Mouse (Mus musculus) heart, adult 8-10 months (tissue): ENCODE measurements around the gene Ssh3. TPM values are rescaled to one million over a fixed set of nuclear protein-coding genes. Genes with fewer than 3 reads are reported as not detected.

Source experiments
- DNase-seq: peaks from one replicate; pipeline ENCODE4 v3.0.0; 2022; ENCODE audit warnings: low spot score
- microRNA-seq: library from miRNA; unstranded; fragments of <30 nt; microRNA quantifications from one replicate; pipeline ENCODE4 v1.2.0, GENCODE M21; 2022
- total RNA-seq, 4 experiments: library from RNA; stranded (reverse); gene quantifications; 2 replicates each; pipeline ENCODE4 v1.2.4; 2022

The Ssh3 gene
- total RNA-seq, 4 experiments from 2014 or later, result 6.1 to 11.4 (median 8.1) TPM

DNA sequence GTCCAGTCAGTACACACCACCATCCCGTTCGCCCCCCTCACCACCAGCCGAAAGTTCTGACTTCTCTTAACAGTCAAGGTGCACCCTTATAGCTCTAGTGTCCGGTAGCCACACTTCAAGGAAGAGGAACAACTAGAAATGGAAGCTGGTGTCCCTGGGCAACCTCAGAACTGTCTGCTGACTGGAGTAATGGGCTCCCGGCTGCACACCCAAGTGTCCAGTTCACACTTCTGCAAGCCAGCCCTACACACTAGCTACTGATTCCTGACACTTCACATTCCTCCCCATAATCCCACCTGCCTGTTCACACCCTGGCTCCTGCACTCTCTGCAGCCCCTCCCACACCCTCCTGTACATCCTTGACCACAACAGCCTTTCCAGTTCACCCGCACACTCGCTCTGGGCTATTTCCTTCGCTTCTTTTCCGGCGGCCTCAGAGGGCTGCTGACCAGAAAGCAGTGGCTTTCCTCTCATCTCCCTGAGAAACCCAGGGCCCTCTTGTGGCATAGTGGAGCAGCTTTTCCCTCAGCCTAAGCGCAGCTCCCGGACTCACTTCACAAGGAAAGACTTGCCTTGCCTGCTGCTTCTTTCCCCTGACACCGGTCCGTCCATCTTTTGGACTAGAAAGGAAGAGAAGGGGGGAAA is 52.8 kb downstream of the Ssh3 start:
- no peak for DNase-seq

DNA sequence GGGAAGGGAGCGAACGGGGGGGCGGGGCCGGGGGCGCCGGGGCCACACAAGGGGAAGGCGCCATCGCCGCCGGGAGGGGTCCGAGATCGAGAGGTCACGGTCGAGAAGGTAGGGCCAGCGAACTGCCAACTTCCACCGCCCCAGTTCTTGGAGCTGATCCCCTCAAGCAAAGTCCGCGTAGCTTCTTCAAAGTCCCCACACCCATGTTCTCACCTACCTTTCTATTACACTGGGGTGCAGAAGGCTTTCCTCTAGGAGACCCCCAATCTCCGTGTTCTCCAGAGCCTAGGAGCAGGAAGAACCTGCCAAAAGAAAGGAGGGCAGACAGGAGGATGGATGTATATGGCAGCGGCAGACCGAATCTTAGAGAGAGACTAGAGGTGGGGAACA is 53.5 kb downstream of the Ssh3 start:
- DNase-seq, result no peak

DNA sequence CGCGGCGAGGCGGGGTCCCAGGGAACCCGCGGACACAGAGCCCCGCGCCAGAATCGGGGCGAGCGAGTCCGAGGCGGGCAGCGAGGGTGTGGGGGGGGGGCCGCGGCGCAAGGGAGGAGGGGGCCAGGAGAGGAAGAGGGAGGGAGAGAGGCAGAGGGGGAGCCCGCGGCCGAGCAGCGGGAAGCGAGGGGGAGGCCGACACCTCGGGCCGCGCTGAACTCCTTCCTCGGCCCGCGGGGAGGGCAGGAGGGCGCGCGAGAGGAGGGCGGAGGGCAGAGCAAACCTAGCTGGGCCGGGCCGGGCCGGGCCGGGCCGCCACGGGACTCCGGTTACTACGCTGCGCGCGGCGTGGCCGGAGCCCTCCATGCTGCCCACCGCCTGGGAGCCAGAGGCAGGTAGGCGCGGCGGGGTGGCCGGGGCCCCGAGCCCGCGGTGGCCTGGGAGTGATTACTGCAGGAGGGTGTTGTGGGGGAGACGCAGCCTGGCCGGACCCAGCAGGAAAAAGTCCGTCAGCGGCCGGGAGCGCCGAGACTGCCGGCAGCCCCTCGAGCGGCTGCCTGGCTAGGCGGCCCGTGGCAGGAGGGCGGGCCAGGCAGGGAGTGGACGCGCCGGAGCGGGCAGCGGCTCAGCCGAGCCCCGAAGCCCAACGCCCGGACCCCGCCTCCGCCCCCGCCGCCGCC is 54.1 kb downstream of the Ssh3 start:
- no peak for DNase-seq

DNA sequence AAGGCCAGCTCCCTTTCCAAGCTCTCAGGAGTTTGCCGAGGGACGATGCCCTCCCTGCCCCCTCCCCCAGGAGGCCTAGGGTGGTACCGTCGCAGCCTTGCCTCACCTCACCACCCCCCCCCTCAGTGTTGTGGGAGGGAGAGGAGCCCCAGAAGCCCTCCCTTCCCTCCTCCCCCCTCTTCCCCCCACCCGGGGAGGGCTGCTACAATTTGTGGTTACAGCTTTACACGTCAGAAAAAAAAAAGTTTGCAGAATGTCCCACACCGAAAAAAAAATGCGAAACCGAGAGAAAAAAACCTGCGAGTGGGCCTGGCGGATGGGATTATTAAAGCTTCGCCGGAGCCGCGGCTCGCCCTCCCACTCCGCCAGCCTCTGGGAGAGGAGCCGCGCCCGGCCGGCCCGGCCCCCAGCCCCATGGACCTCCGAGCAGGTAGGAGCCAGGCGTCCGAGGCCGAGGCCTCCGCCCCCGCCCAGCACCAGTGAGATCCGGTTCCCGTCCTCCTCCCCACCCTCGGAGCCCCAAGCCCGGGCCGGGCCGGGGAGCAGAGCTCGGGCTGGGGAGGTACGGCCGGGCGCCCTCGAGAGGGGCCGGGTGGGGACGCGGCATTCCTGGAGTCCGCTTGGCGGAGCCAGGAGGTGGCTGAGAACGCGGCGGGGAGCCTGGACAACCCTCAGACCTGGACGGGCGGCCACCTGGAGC is 54.8 kb downstream of the Ssh3 start, which contains the start of the genes Clcf1 and AC109138.7:
Gene Clcf1 (plus strand): TSS at position 168 of the 700 bp plus-strand sequence.
Gene AC109138.7 (plus strand): TSS at position 287 of the 700 bp plus-strand sequence.
- DNase-seq, result no peak

DNA sequence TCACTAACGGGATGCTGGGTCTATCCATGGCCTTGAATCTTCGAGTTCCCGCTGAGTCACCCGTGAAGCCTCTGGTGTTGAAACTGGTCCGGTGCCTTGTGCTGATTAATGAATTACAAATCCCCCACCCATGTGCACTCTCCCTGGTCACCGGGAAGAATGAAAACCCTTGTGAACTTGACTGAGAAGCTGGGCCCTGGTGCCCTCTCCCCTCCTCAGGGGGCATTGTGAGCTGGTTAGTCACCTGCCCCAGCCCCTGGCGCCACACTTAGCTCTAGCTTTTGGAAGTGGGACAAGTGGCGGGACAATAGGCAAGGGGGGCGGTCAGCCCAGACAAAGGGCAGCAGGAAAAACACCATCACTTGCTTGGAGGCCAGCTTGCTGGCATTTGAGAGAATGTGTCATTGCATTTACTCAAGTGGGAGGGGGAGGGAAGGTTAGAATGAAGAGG is 55.4 kb downstream of the Ssh3 start:
- DNase-seq, result no peak

DNA sequence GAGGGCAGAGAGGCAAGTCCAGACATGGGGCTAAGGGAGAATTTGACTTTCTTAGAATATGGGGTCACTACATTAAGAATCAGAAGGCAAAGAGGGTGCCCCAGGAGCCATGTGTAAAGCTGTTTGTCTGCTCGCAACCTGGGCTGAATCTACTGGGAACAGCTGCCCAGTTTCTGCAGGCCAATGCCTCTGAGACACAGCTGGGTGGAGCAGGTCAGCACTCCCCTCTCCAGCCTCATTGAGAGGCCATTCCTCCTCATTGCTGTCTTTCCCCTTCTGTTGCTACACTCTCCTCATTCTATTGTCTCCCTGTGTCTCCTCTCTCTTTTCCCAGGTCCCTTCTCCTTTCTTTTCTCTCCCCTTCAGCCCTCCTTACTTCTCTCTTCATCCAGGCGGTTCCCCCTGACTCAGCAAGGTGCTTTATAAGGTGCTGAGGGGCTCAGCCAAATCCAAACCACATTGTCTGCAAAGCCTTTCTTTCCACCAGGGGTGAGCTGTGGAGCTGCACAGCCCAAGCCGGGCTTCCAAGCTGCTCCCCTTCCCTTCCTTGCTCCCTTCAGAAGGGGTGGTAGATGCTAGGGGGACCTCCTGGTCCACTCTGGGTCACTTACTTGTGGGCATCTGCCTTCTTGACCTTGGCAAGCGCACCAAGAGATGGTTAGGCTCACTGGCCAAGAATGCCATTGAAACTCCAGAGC is 56.9 kb downstream of the Ssh3 start:
- no peak for DNase-seq

Small RNA genes within 50 kb of the gene (microRNA-seq; reads per million reads assigned to microRNA genes)
- gene Gm26115 (not detected), gene Mir6985 (2.2 reads per million)

Other genes starting within 250 kb of the Ssh3 start
- 100 to 1,000 TPM; 355 to 468 (median 390) TPM for gene Gstp1, start 231.2 kb downstream of the Ssh3 start, total RNA-seq
- gene Gstp2, start 223.2 kb downstream of the Ssh3 start, total RNA-seq, result 100 to 1,000 TPM; 131 to 147 (median 142) TPM
- gene Gstp3, start 209.6 kb downstream of the Ssh3 start, total RNA-seq, result not detected
- gene Cabp2, start 187.6 kb downstream of the Ssh3 start, total RNA-seq, result not detected
- 10 to 100 TPM; 33.6 to 43.4 (median 39.5) TPM for gene Cdk2ap2, start 172.0 kb downstream of the Ssh3 start, total RNA-seq
- 10 to 100 TPM; 17.0 to 22.1 (median 18.3) TPM for gene Pitpnm1, start 169.2 kb downstream of the Ssh3 start, total RNA-seq
- gene Aip, start 143.3 kb downstream of the Ssh3 start, total RNA-seq, result 10 to 100 TPM; 65.9 to 79.6 (median 70.7) TPM
- gene Gpr152, start 129.4 kb downstream of the Ssh3 start, total RNA-seq, result not detected
- gene Cabp4, start 125.1 kb downstream of the Ssh3 start, total RNA-seq, result not detected
- 10 to 100 TPM; 34.9 to 55.9 (median 42.8) TPM for gene Coro1b, start 120.6 kb downstream of the Ssh3 start, total RNA-seq
- 1 to 10 TPM in 3 of 4 experiments, under 1 TPM in 1; 0.73 to 2.4 (median 1.3) TPM for gene Ptprcap, start 115.6 kb downstream of the Ssh3 start, total RNA-seq
- 10 to 100 TPM; 15.6 to 17.9 (median 17.0) TPM for gene Rps6kb2, start 105.8 kb downstream of the Ssh3 start, total RNA-seq
- 10 to 100 TPM; 28.3 to 37.5 (median 30.5) TPM for gene Carns1, start 93.7 kb downstream of the Ssh3 start, total RNA-seq
- 10 to 100 TPM in 2 of 4 experiments, 1 to 10 TPM in 2; 8.6 to 19.6 (median 12.4) TPM for gene Tbc1d10c, start 77.9 kb downstream of the Ssh3 start, total RNA-seq
- gene Ppp1ca, start 77.1 kb downstream of the Ssh3 start, total RNA-seq, result 100 to 1,000 TPM; 261 to 310 (median 281) TPM
- gene Rad9a, start 67.5 kb downstream of the Ssh3 start, total RNA-seq, result 1 to 10 TPM; 5.3 to 6.2 (median 5.6) TPM
- 1 to 10 TPM in 2 of 4 experiments, under 1 TPM in 2; 0.57 to 1.6 (median 1.0) TPM for gene Clcf1, start 54.9 kb downstream of the Ssh3 start, total RNA-seq
- under 1 TPM in 1 of 4 experiments, not detected in 3; 0.87 TPM for gene AC109138.7, start 54.8 kb downstream of the Ssh3 start, total RNA-seq
- 10 to 100 TPM; 11.9 to 17.5 (median 14.3) TPM for gene Pold4, start 37.3 kb downstream of the Ssh3 start, total RNA-seq
- 1 to 10 TPM in 1 of 4 experiments, under 1 TPM in 3; 0.59 to 2.1 (median 0.80) TPM for gene Ankrd13d, start 14.0 kb upstream of the Ssh3 start, total RNA-seq
- 10 to 100 TPM; 48.7 to 55.9 (median 50.7) TPM for gene Grk2, start 37.0 kb upstream of the Ssh3 start, total RNA-seq
- gene Kdm2a, start 129.1 kb upstream of the Ssh3 start, total RNA-seq, result 10 to 100 TPM; 36.9 to 47.7 (median 38.9) TPM
- gene Rhod, start 170.3 kb upstream of the Ssh3 start, total RNA-seq, result 1 to 10 TPM; 5.1 to 6.7 (median 5.8) TPM
- gene Syt12, start 208.3 kb upstream of the Ssh3 start, total RNA-seq, result 10 to 100 TPM in 1 of 4 experiments, 1 to 10 TPM in 3; 4.2 to 13.5 (median 6.1) TPM
- not detected for gene 2010003K11Rik, start 229.4 kb upstream of the Ssh3 start, total RNA-seq
- gene Pcx, start 241.3 kb upstream of the Ssh3 start, total RNA-seq, result 10 to 100 TPM; 38.8 to 58.2 (median 43.9) TPM